Mouse (Mus musculus) forebrain, embryonic 12.5 days (tissue): ENCODE measurements around the gene Cmtm8. TPM values are rescaled to one million over a fixed set of nuclear protein-coding genes. Genes with fewer than 3 reads are reported as not detected.

Experiments
- ATAC-seq: fragments of 200-750 bp; cut with Nextera tagmentation; 2 replicates; pipeline ENCODE4 v1.8.0; 2017; ENCODE audit warnings: moderate TSS enrichment; ENCODE audit not compliant: low FRiP score
- H3K27ac ChIP-seq: fragments of 300-500 bp; sonication (generic); 2 replicates; pipeline ENCODE4 v1.5.1; 2016; ENCODE audit warnings: mild to moderate bottlenecking
- H3K27me3 ChIP-seq: fragments of 300-500 bp; sonication (generic); 2 replicates; pipeline ENCODE4 v1.6.1; 2016; ENCODE audit warnings: mild to moderate bottlenecking
- H3K36me3 ChIP-seq: fragments of 300-500 bp; sonication (generic); replicated peaks from 2 replicates; pipeline ENCODE4 v1.6.1; 2016; ENCODE audit warnings: mild to moderate bottlenecking
- H3K4me1 ChIP-seq: fragments of 300-500 bp; sonication (generic); 2 replicates; pipeline ENCODE4 v1.6.1; 2016
- H3K4me2 ChIP-seq: fragments of 300-500 bp; sonication (generic); 2 replicates; pipeline ENCODE4 v1.6.1; 2016; ENCODE audit warnings: mild to moderate bottlenecking, moderate library complexity
- H3K4me3 ChIP-seq: fragments of 300-500 bp; sonication (generic); replicated peaks from 2 replicates; pipeline ENCODE4 v1.5.1; 2016; ENCODE audit warnings: mild to moderate bottlenecking
- H3K9ac ChIP-seq: fragments of 300-500 bp; sonication (generic); 2 replicates; pipeline ENCODE4 v1.6.1; 2016; ENCODE audit warnings: mild to moderate bottlenecking
- H3K9me3 ChIP-seq: fragments of 300-500 bp; sonication (generic); 2 replicates; pipeline ENCODE4 v1.6.1; 2016
- WGBS: fragments of 180-500 bp; shearing (Covaris S2); methylation state at CpG from one replicate; pipeline ENCODE4 v1.1.7; 2016; 5-methylcytosine and 5-hydroxymethylcytosine counted together
- polyA plus RNA-seq: library from polyadenylated mRNA; unstranded; fragments of >200 nt; fragmentation: Nextera tagmentation; extraction: Ambion mirVana; gene quantifications from 2 replicates; pipeline ENCODE4 v1.2.1, GENCODE M21; 2016

Gene Cmtm8
- polyA plus RNA-seq, 1 experiment from 2014 or later, result 17.0 TPM

DNA sequence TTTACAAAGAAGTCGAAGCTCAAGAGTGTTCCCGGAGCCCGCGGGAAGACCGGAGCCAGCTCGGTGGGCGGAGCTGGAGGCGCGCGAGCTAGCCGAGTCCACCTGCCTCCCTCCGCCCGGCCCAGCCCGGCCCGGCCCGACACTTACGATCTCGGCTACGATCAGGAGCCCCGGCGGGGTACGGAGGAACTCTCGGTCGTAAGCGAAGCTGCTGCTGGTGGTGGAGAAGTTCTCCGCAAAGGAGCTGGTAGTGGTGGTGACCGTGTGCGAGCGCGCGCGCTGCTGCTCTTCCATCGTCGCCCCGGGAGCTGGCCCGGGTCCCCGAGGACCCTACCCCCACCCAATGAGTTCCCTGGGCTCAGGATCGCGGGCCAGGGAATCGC is 331 bp downstream of the Cmtm8 start:
- H3K4me3 ChIP-seq, result peak overlapping the region; percentile 65
- H3K27me3 ChIP-seq, result peaks cover 30% of the 10 kb centered on the region
- H3K4me1 ChIP-seq, result peaks cover 16% of the 10 kb centered on the region
- ATAC-seq, result peak; percentile 76
- H3K9ac ChIP-seq, result peak overlapping the region; percentile 71
- no peaks in the 10 kb centered on the region for H3K9me3 ChIP-seq
- peak overlapping the region; percentile 97 for H3K4me2 ChIP-seq
- no peaks in the 10 kb centered on the region for H3K36me3 ChIP-seq
- under 1% methylated on average over 40 of the region's 40 CpGs for WGBS
- 0 out of 2 replicates have a peak overlapping the region, but pooled peaks have one; percentile 31 for H3K27ac ChIP-seq

DNA sequence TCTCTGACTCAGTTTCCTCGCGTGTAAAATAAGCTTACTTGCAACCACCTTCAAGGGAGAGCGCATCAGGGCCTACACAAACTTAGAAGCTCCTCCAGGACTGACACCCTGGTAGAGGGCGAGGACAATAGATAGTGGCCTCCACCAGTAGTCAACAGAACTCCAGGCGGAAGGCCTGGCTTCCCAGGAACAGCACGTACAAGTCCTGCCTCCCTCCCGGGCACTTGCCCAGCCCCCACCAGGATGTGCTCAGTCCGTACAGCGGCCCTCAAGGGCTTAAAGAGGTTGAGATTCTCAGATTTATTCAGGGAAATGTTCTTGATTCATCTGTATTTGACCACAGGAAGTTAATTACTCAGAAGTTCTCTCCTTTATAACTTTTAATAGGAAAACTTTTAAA is 1.1 kb downstream of the Cmtm8 start:
- H3K27ac ChIP-seq, result no peak overlapping the region
- WGBS, result 19% methylated on average over 9 of the region's 9 CpGs
- H3K27me3 ChIP-seq, result peaks cover 30% of the 10 kb centered on the region
- no peaks in the 10 kb centered on the region for H3K36me3 ChIP-seq
- no peak overlapping the region for H3K9ac ChIP-seq
- H3K4me3 ChIP-seq, result peak overlapping the region; percentile 65
- ATAC-seq, result no peak
- H3K4me2 ChIP-seq, result peak overlapping the region; percentile 97
- peaks cover 16% of the 10 kb centered on the region for H3K4me1 ChIP-seq
- H3K9me3 ChIP-seq, result no peaks in the 10 kb centered on the region

DNA sequence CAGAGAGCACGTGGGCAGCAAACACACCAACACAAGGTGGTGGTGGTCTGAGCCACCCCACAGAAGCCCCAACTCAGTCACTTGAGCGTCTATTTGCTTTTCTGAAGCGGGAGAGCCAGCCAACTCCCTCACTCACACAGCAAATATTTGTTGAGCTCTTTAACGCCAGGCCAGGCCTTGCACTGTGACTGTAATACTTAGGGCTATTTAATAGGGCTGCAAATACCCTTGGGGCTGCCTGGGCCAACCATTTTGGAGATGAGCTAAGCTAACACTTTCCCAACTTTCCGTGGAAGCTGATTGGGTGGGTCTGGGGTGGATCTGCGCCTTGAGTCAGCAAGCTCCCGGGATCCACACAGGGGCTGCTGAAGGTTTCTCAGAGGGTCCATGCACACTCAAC is 1.7 kb downstream of the Cmtm8 start:
- Histone ChIP-seq H3K4me2 (peak overlapping the region; percentile 97; the same call in 1 of the 2 replicates), H3K27me3 (peaks cover 30% of the 10 kb centered on the region), H3K4me3 (no peak overlapping the region), H3K27ac (no peak overlapping the region), H3K9ac (no peak overlapping the region), H3K4me1 (peaks cover 16% of the 10 kb centered on the region), H3K36me3 (no peaks in the 10 kb centered on the region), H3K9me3 (no peaks in the 10 kb centered on the region)
- 82% methylated on average over 7 of the region's 7 CpGs for WGBS
- ATAC-seq, result no peak

DNA sequence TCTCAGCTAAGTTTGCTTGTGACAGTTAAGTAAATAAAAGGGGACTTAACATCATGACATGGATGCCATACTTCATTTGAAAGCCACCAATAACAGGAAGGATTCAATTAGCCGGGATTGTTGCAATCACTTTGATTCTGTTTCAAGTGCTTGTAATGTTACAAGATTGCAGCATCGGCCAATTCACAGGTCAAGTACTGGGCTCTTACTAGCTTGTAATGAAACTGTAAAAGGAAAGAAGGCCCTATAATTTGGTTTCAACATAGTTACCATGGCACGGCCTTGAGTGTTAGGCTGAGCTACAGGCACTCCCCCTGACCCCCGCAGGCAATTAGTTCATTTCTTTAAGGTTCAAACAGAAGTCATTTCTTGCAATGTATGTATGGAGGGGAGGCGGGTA is 5.1 kb downstream of the Cmtm8 start:
- no peak overlapping the region for H3K4me2 ChIP-seq
- H3K36me3 ChIP-seq, result no peaks in the 10 kb centered on the region
- 76% methylated on average over 5 of the region's 5 CpGs for WGBS
- no peak overlapping the region for H3K27ac ChIP-seq
- H3K9ac ChIP-seq, result no peak overlapping the region
- H3K4me1 ChIP-seq, result peaks cover 11% of the 10 kb centered on the region
- H3K4me3 ChIP-seq, result no peak overlapping the region
- no peaks in the 10 kb centered on the region for H3K9me3 ChIP-seq
- peaks cover 16% of the 10 kb centered on the region for H3K27me3 ChIP-seq
- no peak for ATAC-seq

DNA sequence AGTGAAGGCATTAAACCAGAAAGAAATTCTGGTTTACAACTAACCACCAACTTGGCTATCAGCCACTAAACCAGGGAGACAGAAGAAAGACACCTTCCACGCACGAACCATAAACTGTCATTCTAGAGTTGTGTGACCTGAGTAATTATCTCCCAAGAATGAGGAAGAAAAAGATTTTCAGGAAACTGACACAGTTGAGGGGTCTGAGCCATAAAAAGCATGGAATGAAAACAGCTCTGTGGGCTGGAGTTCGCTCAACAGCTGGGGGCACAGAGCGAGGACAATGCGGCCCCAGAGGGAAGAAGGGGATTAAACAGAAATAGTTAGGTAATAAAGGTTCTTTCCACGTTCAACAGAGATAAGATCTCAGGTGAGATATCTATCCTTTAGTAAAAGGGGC is 12.4 kb downstream of the Cmtm8 start:
- Histone ChIP-seq H3K27ac (no peak overlapping the region), H3K9ac (no peak overlapping the region), H3K4me2 (no peak overlapping the region), H3K36me3 (no peaks in the 10 kb centered on the region), H3K9me3 (no peaks in the 10 kb centered on the region), H3K4me3 (no peak overlapping the region), H3K27me3 (no peaks in the 10 kb centered on the region), H3K4me1 (peaks cover 10% of the 10 kb centered on the region)
- 58% methylated on average over 6 of the region's 6 CpGs for WGBS
- ATAC-seq, result no peak

DNA sequence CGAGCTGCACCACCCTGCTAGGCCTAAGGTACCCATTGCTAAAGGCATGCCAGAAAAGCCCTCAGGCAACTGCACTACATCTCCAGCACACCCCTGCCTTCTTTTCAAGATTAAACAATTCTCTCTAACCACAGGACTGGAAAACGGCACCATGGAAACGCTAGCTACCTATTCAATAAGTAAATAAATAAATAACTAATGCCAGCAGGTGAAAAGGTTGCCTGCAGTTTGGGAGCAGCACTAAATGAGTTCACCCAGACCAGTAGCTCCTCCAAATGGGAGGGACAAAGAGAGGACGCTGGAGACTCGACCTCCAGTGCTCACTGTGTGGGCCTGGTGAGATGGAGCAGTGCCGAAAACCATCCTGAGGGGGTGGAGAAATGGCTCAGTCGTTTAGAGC is 13.6 kb downstream of the Cmtm8 start:
- no peaks in the 10 kb centered on the region for H3K9me3 ChIP-seq
- H3K27me3 ChIP-seq, result no peaks in the 10 kb centered on the region
- H3K36me3 ChIP-seq, result no peaks in the 10 kb centered on the region
- no peak overlapping the region for H3K9ac ChIP-seq
- no peak overlapping the region for H3K4me2 ChIP-seq
- peak; percentile 51; the same call in 1 of the 2 replicates for ATAC-seq
- peaks cover 10% of the 10 kb centered on the region for H3K4me1 ChIP-seq
- H3K27ac ChIP-seq, result no peak overlapping the region
- H3K4me3 ChIP-seq, result no peak overlapping the region
- WGBS, result 24% methylated on average over 7 of the region's 7 CpGs

DNA sequence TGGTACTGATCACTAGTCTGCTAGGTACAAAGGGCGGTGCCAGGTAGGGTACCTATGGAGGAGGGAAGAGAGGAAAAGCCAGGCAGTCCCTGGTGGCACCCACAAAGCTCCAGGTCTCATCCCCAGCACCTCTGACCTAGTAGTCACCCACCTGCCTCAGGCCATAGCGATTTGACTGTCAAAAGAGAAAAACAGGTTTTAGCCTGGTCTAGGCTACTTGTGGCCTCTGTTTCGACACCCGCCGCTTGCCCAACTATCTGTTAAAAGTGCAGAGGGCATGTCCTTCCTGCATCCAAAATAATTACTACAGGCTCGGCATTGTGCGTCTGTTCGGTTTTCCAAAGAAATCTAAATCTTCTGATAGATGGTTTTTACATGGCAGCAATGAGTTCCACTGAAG is 14.3 kb downstream of the Cmtm8 start:
- Histone ChIP-seq H3K4me3 (no peak overlapping the region), H3K9me3 (no peaks in the 10 kb centered on the region), H3K36me3 (no peaks in the 10 kb centered on the region), H3K4me1 (peaks cover 10% of the 10 kb centered on the region), H3K4me2 (no peak overlapping the region), H3K9ac (no peak overlapping the region), H3K27me3 (no peaks in the 10 kb centered on the region), H3K27ac (no peak overlapping the region)
- no peak for ATAC-seq
- WGBS, result 92% methylated on average over 8 of the region's 8 CpGs

DNA sequence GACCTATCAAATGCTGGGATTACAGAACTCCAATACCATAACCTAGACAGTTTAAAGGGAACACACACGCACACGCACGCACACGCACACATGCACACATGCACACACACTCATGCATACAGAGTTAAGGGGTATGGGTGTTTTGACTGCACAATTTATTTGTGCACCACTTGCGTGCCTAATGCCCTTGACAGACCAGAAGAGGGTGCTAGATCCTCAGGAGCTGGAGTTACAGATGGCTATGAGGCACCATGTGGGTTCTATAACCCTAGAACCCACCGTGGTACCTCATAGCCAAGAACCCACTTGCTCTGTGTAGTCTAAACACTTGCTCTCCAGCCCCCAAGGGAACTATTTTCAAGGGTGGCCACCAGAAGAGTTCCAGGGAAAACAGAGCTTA is 15.6 kb downstream of the Cmtm8 start:
- Histone ChIP-seq H3K4me3 (no peak overlapping the region), H3K4me2 (no peak overlapping the region), H3K4me1 (peaks cover 10% of the 10 kb centered on the region), H3K36me3 (no peaks in the 10 kb centered on the region), H3K27me3 (no peaks in the 10 kb centered on the region), H3K9ac (no peak overlapping the region), H3K9me3 (no peaks in the 10 kb centered on the region), H3K27ac (no peak overlapping the region)
- ATAC-seq, result no peak
- 95% methylated on average over 6 of the region's 6 CpGs for WGBS

DNA sequence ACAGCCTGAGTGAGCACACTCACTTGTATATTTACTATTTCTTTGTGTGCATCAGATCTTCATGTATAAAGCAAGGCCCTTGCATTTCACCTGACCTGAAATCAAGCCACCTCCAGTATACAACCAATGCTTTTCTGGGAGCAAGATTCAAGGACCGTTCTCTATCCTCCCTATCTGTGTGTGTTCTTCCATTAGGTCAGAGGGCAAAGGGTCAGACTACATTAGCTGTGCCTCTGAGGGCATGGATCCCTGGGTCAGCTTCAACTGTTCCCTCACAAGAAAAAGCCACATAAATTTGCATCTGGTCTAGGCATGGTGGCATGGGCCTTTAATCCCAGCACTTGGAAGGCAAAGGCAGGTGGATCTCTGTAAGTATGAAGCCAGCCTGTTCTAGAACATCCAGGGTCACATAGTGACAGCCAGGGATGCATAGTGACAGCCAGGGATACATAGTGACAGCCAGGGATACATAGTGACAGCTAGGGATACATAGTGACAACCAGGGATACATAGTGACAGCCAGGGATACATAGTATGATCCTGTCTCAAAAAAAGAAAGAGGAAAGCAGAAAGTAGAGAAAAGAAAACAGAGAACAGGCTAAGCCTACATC is 16.6 kb downstream of the Cmtm8 start:
- H3K27ac ChIP-seq, result no peak overlapping the region
- no peak for ATAC-seq
- no peaks in the 10 kb centered on the region for H3K9me3 ChIP-seq
- no peak overlapping the region for H3K4me2 ChIP-seq
- no peak overlapping the region for H3K4me3 ChIP-seq
- no peak overlapping the region for H3K9ac ChIP-seq
- WGBS, result 66% methylated on average over 1 of the region's 1 CpGs
- H3K27me3 ChIP-seq, result no peaks in the 10 kb centered on the region
- no peaks in the 10 kb centered on the region for H3K36me3 ChIP-seq
- peaks cover 10% of the 10 kb centered on the region for H3K4me1 ChIP-seq

DNA sequence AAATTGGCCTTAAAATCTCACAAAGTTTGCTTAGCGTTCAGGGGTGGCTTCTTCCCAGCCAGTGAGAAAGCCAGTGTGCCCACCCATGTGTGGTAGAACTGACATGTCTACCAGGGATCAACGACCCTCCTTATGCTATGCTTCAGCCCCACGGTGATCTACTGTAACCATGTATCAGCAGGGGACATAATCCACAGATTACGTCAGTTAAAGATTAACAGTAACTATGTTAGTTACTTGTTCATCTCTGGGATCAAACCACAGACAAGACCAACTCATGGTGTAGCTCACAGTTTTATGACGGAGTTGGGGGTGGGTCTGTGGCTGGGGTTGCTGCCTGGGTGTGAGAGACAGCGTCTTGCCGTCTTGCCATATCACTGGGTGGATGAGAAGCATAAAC is 19.8 kb downstream of the Cmtm8 start:
- no peaks in the 10 kb centered on the region for H3K4me1 ChIP-seq
- no peak for ATAC-seq
- WGBS, result 93% methylated on average over 7 of the region's 7 CpGs
- no peak overlapping the region for H3K4me3 ChIP-seq
- H3K9me3 ChIP-seq, result no peaks in the 10 kb centered on the region
- H3K27ac ChIP-seq, result no peak overlapping the region
- no peaks in the 10 kb centered on the region for H3K27me3 ChIP-seq
- no peak overlapping the region for H3K4me2 ChIP-seq
- no peaks in the 10 kb centered on the region for H3K36me3 ChIP-seq
- no peak overlapping the region for H3K9ac ChIP-seq

DNA sequence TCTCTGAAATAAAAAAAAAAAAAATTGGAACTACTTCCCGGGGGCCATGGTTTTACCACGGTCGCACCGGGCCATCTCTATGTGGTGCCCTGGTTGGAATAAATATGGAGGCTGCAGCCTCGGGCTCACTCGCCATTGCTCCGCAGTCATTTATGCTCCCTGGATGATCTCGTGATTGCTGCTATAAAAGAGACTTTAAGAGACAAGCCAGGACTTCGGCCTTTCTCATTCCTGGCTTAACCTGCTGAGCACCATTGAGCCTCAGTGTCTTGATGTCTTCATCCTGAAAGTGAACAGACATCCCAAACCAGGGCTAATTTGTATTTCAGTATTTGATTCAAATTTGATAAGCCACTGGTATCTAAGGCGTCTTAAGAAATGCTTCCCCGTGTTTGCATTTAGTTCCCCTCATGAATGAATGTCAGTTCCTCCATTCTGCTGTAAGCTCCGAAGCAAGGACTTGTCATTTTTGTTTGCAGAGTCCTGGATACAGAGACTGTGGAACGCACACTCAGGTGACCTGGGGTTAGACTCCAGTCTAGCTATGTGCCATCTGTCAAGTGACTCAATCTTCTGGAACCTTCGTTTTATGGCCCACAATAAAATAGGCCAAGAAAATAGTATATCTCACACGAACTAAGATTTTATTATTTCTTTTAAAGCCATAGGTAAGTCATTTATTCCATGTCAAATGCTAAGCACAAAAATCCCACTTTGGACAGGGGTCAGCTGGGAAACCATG is 22.2 kb downstream of the Cmtm8 start:
- Histone ChIP-seq H3K4me2 (no peak overlapping the region), H3K36me3 (no peaks in the 10 kb centered on the region), H3K9ac (no peak overlapping the region), H3K27ac (no peak overlapping the region), H3K27me3 (no peaks in the 10 kb centered on the region), H3K4me3 (no peak overlapping the region), H3K9me3 (no peaks in the 10 kb centered on the region), H3K4me1 (no peaks in the 10 kb centered on the region)
- no peak for ATAC-seq
- 91% methylated on average over 15 of the region's 15 CpGs for WGBS

DNA sequence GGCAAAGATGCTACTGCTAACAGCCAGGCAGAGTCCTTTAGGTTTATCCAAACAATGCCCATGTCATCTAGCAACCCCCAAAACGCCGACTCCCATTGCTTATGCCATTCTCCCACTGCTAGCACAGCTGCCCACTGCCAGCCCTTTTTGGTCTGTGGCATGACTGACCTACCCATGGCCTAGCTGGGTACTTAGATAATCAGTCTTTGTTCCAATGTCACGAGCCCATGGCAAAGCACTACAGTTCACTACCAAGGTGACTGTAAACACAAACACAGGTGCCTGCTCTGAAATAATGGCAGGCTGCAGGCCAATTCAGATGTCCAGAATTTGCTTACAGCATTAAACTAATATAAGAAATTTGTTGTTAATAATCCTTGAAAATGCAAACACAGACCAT is 25.0 kb downstream of the Cmtm8 start:
- no peak for ATAC-seq
- H3K36me3 ChIP-seq, result no peaks in the 10 kb centered on the region
- no peaks in the 10 kb centered on the region for H3K27me3 ChIP-seq
- WGBS, result 84% methylated on average over 3 of the region's 3 CpGs
- no peak overlapping the region for H3K4me2 ChIP-seq
- H3K9me3 ChIP-seq, result 0 out of 2 replicates have a peak, but pooled peaks cover 3% of the 10 kb centered on the region
- H3K4me3 ChIP-seq, result no peak overlapping the region
- no peak overlapping the region for H3K9ac ChIP-seq
- H3K4me1 ChIP-seq, result no peaks in the 10 kb centered on the region
- H3K27ac ChIP-seq, result no peak overlapping the region

DNA sequence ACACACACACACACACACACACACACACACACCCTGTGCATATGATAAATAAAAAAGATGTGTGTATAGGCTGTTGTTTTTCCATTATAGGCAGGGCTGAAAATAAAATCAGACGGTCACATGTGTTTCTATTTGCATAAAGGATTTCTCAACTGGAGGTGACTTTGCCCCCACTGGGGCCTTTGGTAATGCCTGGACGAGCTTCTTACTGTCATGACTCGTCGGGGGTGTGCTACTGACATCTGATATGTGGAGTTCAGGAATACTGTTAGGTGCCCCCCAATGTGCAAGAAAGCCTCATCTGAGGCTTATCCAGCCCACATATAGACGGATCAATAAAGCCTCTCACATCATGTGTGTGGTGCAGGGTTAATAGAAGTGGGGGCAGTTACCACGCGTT is 26.9 kb downstream of the Cmtm8 start:
- Histone ChIP-seq H3K4me1 (no peaks in the 10 kb centered on the region), H3K9me3 (0 out of 2 replicates have a peak, but pooled peaks cover 3% of the 10 kb centered on the region), H3K27me3 (no peaks in the 10 kb centered on the region), H3K36me3 (no peaks in the 10 kb centered on the region), H3K27ac (no peak overlapping the region), H3K9ac (no peak overlapping the region), H3K4me2 (no peak overlapping the region), H3K4me3 (no peak overlapping the region)
- WGBS, result 85% methylated on average over 7 of the region's 7 CpGs
- ATAC-seq, result no peak
